Mouse (Mus musculus) MN1 (cell line): ENCODE results near the gene Simc1.

Experiments used
- DNase-seq: peaks from one replicate; pipeline ENCODE4 v3.0.0-alpha.2; 2016; ENCODE audit warnings: low spot score

Simc1 gene

GRCm38 (mm10) chr13:54548036-54548435 is 44.5 kb downstream of the Simc1 start:
- no peak for DNase-seq

GRCm38 (mm10) chr13:54556176-54556575 is 52.6 kb downstream of the Simc1 start:
- DNase-seq: no peak

GRCm38 (mm10) chr13:54556796-54557195 is 53.2 kb downstream of the Simc1 start:
- no peak for DNase-seq

- no peak for DNase-seq
Observed at GRCm38 (mm10) chr13:54557652-54558051, 54.1 kb downstream of the Simc1 start.

- no peak for DNase-seq
Observed at GRCm38 (mm10) chr13:54559656-54560055, 56.1 kb downstream of the Simc1 start.

DNA sequence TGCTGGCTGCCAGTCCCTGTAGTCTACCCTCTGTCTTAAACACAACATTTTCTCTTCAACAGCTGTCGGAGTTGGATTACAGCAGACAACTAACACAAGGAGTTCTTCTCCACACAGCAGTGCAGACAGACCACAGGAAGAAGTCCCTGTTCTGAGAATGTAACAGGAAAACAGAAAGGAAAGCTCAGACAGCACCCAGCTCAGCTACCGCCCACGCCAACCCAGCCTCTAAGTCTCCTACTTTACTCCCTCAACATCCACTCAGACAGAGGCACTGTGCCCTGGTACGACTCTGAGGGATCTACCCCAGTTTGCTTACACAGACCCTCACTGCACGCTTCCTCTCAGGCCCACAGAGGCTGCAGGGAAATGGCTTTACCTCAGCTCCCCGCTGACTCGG is 57.0 kb downstream of the Simc1 start:
- DNase-seq: no peak

GRCm38 (mm10) chr13:54562562-54562961 is 59.0 kb downstream of the Simc1 start:
- DNase-seq: no peak

- peak; percentile 23 for DNase-seq
Observed at GRCm38 (mm10) chr13:54564232-54565200, 60.9 kb downstream of the Simc1 start.

DNA sequence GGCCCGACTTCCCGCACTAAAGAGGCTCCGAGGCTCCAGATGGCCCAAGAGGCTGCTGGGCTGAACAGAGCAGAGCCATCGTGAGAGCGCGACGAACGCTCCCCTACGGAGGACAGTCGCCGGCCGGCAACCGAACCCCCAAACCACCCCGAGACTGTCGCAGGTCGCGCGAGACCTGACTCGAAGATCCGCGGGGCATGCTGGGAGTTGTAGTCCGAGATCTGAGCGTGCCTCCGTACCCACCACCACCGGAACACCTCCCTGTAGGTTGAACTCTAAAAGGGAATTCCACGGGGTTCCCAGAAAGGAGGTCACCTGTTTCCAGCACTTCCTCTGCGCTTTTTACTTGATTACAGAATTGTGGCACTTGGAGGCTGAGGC is 61.6 kb downstream of the Simc1 start, which contains the start of gene 4833439L19Rik:
Gene 4833439L19Rik (minus strand): TSS at position 235 of the 381 bp plus-strand sequence.
- DNase-seq: peak; percentile 95

DNA sequence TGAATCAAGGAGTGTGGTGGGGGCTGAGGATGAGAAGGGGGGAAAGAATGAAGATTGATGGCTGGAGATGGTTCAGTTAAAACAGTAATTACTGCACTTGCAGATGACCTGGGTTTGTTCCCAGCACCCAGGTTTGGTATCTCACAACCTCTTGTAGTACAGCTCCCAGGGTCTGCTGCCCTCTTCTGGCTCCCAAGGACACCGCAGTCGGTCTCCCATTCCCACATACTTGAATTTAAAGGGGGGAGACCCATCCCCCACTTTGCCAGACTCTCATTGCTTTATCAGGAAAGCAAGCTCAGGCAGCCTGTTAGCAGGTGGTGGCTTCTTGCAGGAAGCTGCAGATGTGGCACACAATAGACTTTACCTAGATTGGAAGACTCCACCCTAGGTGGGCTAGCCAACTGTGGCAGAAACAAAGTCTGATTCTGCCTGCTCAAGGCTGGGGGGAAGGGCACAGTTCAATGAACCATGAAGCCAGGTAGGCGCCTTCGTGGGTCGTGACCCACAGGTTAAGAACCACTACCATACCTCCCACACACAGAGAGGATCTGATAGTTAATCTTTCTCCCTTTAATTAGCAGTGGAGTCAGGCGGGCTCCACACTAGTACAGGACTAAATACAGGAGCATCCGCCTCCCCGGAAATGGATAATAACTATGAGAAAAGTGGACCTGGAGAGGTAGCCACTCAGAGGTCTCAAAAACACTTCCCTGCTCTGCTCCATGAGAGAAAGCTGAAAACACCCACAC is 62.2 kb downstream of the Simc1 start:
- peak; percentile 54 for DNase-seq

DNA sequence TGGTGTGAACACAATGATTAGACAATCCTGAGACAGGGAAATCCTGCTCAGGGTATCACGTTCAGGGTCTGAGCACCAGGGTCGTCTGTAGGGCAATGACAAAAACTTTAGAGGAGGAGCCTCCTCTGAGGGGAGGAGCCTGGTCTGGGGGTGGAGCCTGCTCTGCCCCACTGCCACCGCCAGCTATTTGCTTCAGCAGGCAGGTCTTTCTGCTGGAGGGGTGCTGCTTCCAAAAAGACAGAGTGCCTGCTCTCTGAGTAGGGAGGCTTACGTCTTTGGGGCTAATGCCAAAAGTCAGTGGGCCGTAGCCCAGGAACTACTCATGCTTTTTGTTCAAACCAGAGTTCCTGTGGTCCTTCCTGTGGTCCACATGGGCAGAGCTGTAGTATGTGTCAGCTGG is 64.8 kb downstream of the Simc1 start:
- DNase-seq: no peak

GRCm38 (mm10) chr13:54569282-54569681 is 65.7 kb downstream of the Simc1 start:
- DNase-seq: no peak

DNA sequence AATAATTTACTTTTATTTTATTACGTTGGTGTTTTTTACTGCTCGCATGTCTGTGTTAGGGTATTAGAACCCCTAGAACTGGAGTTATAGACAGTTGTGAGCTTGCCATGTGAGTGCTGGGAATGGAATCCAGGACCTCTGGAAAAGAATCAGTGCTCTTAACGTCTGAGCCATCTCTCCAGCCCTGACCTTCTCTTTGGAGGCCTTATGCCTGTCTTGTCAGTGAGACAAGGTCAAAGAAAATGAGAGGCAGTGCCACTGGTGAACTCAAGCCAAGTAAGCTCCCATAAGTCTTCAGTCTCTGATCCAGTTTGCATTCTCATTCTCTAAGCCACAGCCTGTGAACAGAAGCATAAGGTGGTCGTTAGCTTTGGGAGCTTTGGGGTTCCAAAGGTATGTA is 67.2 kb downstream of the Simc1 start:
- DNase-seq: no peak

DNA sequence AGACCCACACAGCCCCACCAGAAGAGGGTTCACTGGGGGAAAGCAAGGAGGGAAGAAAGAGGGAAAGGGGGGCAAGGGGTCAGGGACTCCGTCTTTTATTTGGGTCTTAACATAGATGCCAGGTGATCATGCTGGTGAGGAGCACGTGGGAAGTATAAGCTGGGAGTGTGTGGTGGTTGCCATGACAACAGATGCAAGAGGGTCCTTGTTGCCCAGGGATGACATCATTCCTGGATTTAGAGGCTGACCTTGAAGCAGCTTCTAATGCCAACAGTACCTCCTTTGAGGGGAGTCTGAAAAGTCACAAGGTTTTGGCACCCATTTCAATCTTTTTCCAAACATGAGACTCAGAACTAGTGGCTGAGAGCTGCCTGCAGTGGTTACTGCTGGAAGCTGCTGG is 68.1 kb downstream of the Simc1 start:
- DNase-seq: peak; percentile 54

- no peak for DNase-seq
Observed at GRCm38 (mm10) chr13:54572621-54573020, 69.0 kb downstream of the Simc1 start.

DNA sequence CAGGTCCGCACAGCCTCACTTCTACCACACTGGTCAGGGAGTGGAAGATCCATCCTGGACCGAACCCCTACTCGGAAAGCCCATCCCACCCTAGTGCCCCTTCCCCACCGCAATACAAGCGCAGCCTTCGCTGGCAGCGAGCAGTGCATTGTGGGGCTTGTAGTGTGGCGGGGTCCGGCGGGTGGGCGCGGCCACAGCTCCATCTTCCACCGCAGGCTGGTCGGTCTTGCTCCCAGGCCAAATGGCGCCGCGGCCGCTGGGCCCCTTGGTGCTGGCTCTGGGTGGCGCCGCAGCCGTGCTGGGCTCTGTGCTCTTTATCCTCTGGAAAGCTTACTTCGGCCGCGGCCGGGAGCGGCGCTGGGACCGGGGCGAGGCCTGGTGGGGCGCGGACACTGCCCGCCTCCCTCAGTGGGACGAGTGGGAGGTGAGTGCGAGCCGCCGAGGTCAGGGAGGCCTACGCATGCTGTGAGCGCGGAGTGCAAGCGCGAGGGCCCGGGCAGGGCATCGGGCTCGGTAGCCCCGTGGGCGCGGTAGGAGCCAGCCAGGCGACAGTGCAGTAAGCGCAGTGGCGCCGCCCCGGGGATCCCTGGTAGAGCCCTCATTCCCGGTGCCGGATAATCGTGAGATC is 71.4 kb downstream of the Simc1 start, which contains the start of gene Arl10:
Gene Arl10 (plus strand): TSS at position 162 of the 628 bp plus-strand sequence.
- DNase-seq: peak; percentile 75

DNA sequence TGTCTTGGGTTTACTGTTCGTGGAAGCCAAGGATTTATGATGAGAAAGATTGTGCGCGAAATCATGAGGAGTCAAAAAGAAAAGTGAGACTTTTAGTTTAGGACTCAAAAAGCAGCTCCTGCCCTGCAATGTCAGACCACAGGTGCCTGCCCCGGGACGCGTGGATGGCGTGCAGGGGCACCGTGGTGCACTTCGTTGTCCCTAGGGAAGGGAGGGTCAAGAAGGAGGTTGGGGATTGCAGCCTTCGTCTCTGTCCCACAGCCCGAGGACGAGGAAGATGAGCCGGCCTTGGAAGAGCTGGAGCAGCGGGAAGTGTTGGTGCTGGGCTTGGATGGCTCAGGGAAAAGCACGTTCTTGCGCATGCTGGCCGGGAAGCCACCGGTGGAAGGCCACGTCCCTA is 71.9 kb downstream of the Simc1 start:
- DNase-seq: no peak

GRCm38 (mm10) chr13:54577652-54578507 is 74.3 kb downstream of the Simc1 start:
- no peak for DNase-seq

- no peak for DNase-seq
Observed at GRCm38 (mm10) chr13:54581385-54581784, 77.8 kb downstream of the Simc1 start.

DNA sequence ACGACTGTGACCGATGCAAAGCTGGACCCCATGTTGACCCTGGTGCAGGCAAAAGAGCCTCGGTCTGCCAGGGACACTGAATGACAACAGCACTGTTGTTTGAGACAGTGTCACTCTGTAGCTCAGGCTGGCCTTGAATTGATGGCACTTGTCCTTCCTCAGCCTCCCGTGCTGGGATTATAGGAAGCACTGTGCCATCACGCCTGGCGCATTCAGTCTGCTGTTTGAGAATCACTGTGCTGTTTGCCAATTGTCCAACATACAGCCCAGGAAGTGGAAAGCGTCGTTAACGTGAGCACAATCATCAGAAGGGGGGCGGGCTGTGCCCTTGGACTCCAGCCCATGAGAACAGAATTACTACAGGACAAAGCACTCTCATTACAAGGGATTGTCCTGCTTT is 78.5 kb downstream of the Simc1 start:
- no peak for DNase-seq

- DNase-seq: no peak
Observed at GRCm38 (mm10) chr13:54582860-54583259, 79.3 kb downstream of the Simc1 start.
